Mouse (Mus musculus) bone marrow macrophage, adult 2 months (primary cell): ENCODE measurements around the gene Cadm2.

Source experiments
- CTCF ChIP-seq: IDR thresholded peaks from 2 replicates; pipeline ENCODE4 v1.5.1; 2012; ENCODE audit warnings: low read depth, mild to moderate bottlenecking, low read length, moderate library complexity
- POLR2A ChIP-seq: IDR thresholded peaks from 2 replicates; pipeline ENCODE4 v1.6.1; 2012; ENCODE audit warnings: mild to moderate bottlenecking, low read depth, low read length, borderline replicate concordance

DNA sequence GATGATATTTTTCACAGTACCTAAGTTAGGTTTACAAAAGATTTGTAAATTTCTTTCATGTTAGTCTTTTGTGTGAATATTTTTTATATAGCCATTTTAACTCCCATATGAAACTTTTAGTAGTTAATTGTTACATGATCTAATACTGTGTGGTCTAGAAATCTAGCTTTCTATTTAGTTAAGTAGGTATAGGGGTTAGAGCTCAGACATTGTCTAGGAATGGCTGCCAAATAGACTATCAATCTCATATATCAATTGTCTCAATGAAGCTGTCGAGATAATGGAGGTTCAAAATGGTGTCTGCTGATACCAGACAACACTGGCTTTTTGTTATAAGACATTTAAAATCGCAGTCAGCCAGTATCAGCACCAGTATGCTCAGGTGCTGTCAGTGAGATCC, 428.3 kb downstream of the Cadm2 start:
- no peak for TF ChIP-seq POLR2A
- TF ChIP-seq CTCF = no peak
